25 mouse cellular contexts compared by ENCODE assay signal in genomic region chr14:59055283-59055682, GRCm38 (mm10).
DNase-seq lines count a peak whose midpoint lies in the region; ATAC-seq and TF ChIP-seq lines count a peak whose summit lies in the region.
"Had no signal": no experiment of that assay in that cellular context is flagged by ENCODE, and none has a peak within 500 bp of the region (broad histone marks: within the 10 kb centered on the region; RNA-seq: fewer than 3 reads in every experiment).

No protein-coding gene starts in this region.

- 92% methylated on average over 3 of the region's 3 CpGs for WGBS in intestine, embryonic 14.5 days
- 83% methylated on average over 3 of the region's 3 CpGs for WGBS in intestine, embryonic 15.5 days
- WGBS in kidney, embryonic 15.5 days = 76% methylated on average over 3 of the region's 3 CpGs
- WGBS in thymus, adult 2 months = 89% methylated on average over 3 of the region's 3 CpGs

- TF ChIP-seq CTCF in thymus, adult 2 months (IDR thresholded peaks at IDR 0.05; ENCODE audit: borderline replicate concordance, control insufficient read depth, extremely low read depth, insufficient read depth, low read length, poor library complexity) = no peak

- no peak overlapping the region for H3K9ac ChIP-seq in intestine, embryonic 14.5 days (ENCODE audit: low read length)
- H3K9ac ChIP-seq in intestine, embryonic 15.5 days = no peak overlapping the region
- H3K9ac ChIP-seq in kidney, embryonic 15.5 days = no peak overlapping the region
- H3K9ac ChIP-seq: embryonic facial prominence, embryonic 13.5 days; hindbrain, embryonic 13.5 days; liver, embryonic 12.5 days; liver, postnatal 0 days had no signal

- no peak for TF ChIP-seq POLR2A in thymus, adult 2 months (IDR thresholded peaks at IDR 0.05; ENCODE audit: control insufficient read depth, extremely low read depth, insufficient read depth, low read length, poor library complexity)

- H3K9me3 ChIP-seq in intestine, embryonic 14.5 days (ENCODE audit: control insufficient read depth, low read length) = no peaks in the 10 kb centered on the region
- no peaks in the 10 kb centered on the region for H3K9me3 ChIP-seq in intestine, embryonic 15.5 days
- H3K9me3 ChIP-seq in kidney, embryonic 15.5 days (replicated peaks) = no peaks in the 10 kb centered on the region
- H3K9me3 ChIP-seq: embryonic facial prominence, embryonic 13.5 days; forebrain, embryonic 10.5 days; hindbrain, embryonic 13.5 days had no signal

- H3K36me3 ChIP-seq in intestine, embryonic 14.5 days (ENCODE audit: control insufficient read depth, insufficient read depth, low read length) = no peaks in the 10 kb centered on the region
- no peaks in the 10 kb centered on the region for H3K36me3 ChIP-seq in intestine, embryonic 15.5 days
- H3K36me3 ChIP-seq in kidney, embryonic 15.5 days = no peaks in the 10 kb centered on the region
- H3K36me3 ChIP-seq in thymus, adult 2 months (ENCODE audit: control insufficient read depth, insufficient read depth, low read length) = no peaks in the 10 kb centered on the region
- H3K36me3 ChIP-seq: embryonic facial prominence, embryonic 13.5 days; forebrain, embryonic 10.5 days; hindbrain, embryonic 13.5 days; liver, embryonic 12.5 days had no signal

- no peak overlapping the region for H3K27ac ChIP-seq in intestine, embryonic 14.5 days (ENCODE audit: low read depth)
- no peak overlapping the region for H3K27ac ChIP-seq in intestine, embryonic 15.5 days
- no peak overlapping the region for H3K27ac ChIP-seq in kidney, embryonic 15.5 days
- no peak overlapping the region for H3K27ac ChIP-seq in thymus, adult 2 months (ENCODE audit: control insufficient read depth, insufficient read depth, low read length)
- H3K27ac ChIP-seq: embryonic facial prominence, embryonic 13.5 days; forebrain, embryonic 10.5 days; gastrocnemius, adult 2 months; hindbrain, embryonic 13.5 days; kidney, postnatal 0 days; liver, embryonic 12.5 days; stomach, postnatal 0 days had no signal

- DNase-seq in cerebellum, postnatal 10 days = peak; percentile 41 to 44
- no peak for DNase-seq in cerebellum, adult 8-10 months
- DNase-seq in intestine, embryonic 14.5 days (ENCODE audit: low spot score) = peak; percentile 46
- DNase-seq in kidney, adult 9 months = peak; percentile 53
- no peak for DNase-seq in thymus, adult 2 months
- DNase-seq: cerebellum, adult 9-10 months; gastrocnemius, adult 2 months; gastrocnemius, postnatal 36 days; left cerebral cortex, postnatal 4 days; liver, postnatal 0 days; lung, postnatal 36 days; thymus, adult 18-20 months; thymus, postnatal 36 days had no signal

- no peak overlapping the region for H3K4me3 ChIP-seq in intestine, embryonic 14.5 days (ENCODE audit: low read depth, low read length)
- H3K4me3 ChIP-seq in intestine, embryonic 15.5 days (replicated peaks) = no peak overlapping the region
- H3K4me3 ChIP-seq in kidney, embryonic 15.5 days (replicated peaks) = no peak overlapping the region
- no peak overlapping the region for H3K4me3 ChIP-seq in thymus, adult 2 months (ENCODE audit: control insufficient read depth, insufficient read depth, low read length)
- H3K4me3 ChIP-seq: embryonic facial prominence, embryonic 13.5 days; forebrain, embryonic 10.5 days; gastrocnemius, adult 2 months; hindbrain, embryonic 13.5 days; liver, embryonic 12.5 days had no signal

- ATAC-seq in intestine, embryonic 14.5 days (replicated peaks; ENCODE audit: low FRiP score, low TSS enrichment, low read depth) = no peak
- ATAC-seq in intestine, embryonic 15.5 days = no peak
- ATAC-seq in kidney, embryonic 15.5 days (replicated peaks; ENCODE audit: low FRiP score) = no peak
- ATAC-seq: CD4-positive, CD25-positive, alpha-beta regulatory T cell, adult 4 months; forebrain, embryonic 16.5 days; liver, embryonic 12.5 days; liver, postnatal 0 days; midbrain, embryonic 16.5 days had no signal

- H3K4me1 ChIP-seq in intestine, embryonic 14.5 days (replicated peaks; ENCODE audit: control insufficient read depth, insufficient read depth, low read length) = no peaks in the 10 kb centered on the region
- H3K4me1 ChIP-seq in intestine, embryonic 15.5 days (replicated peaks) = no peaks in the 10 kb centered on the region
- no peaks in the 10 kb centered on the region for H3K4me1 ChIP-seq in kidney, embryonic 15.5 days
- H3K4me1 ChIP-seq in thymus, adult 2 months (replicated peaks; ENCODE audit: control insufficient read depth, insufficient read depth, low read length) = no peaks in the 10 kb centered on the region
- H3K4me1 ChIP-seq: embryonic facial prominence, embryonic 13.5 days; hindbrain, embryonic 13.5 days; liver, embryonic 12.5 days had no signal

- no peaks in the 10 kb centered on the region for H3K27me3 ChIP-seq in intestine, embryonic 14.5 days (replicated peaks; ENCODE audit: control insufficient read depth, insufficient read depth, low read length)
- H3K27me3 ChIP-seq in intestine, embryonic 15.5 days (replicated peaks) = no peaks in the 10 kb centered on the region
- H3K27me3 ChIP-seq in kidney, embryonic 15.5 days = no peaks in the 10 kb centered on the region
- no peaks in the 10 kb centered on the region for H3K27me3 ChIP-seq in thymus, adult 2 months (ENCODE audit: control insufficient read depth, insufficient read depth, low read length)
- H3K27me3 ChIP-seq: embryonic facial prominence, embryonic 13.5 days; hindbrain, embryonic 13.5 days; liver, embryonic 12.5 days had no signal

- H3K4me2 ChIP-seq in intestine, embryonic 14.5 days (ENCODE audit: low read length) = no peak overlapping the region
- H3K4me2 ChIP-seq in intestine, embryonic 15.5 days (replicated peaks) = no peak overlapping the region
- H3K4me2 ChIP-seq in kidney, embryonic 15.5 days = no peak overlapping the region
- H3K4me2 ChIP-seq: embryonic facial prominence, embryonic 13.5 days; hindbrain, embryonic 13.5 days; liver, embryonic 12.5 days; midbrain, embryonic 11.5 days had no signal

Comparison
In these comparisons a context has a peak if more than half of its experiments do, and no peak if none do; other contexts are left out.
1. DNase-seq: peak in cerebellum, postnatal 10 days (2 of 2), intestine, embryonic 14.5 days (single experiment) and kidney, adult 9 months (single experiment); none in cerebellum, adult 8-10 months (single experiment) and thymus, adult 2 months (single experiment).